Mouse (Mus musculus): ENCODE data around the gene Gm10282.
A peak's percentile ranks its signal among the peaks of the same experiment; 100 is the strongest.

- TF ChIP-seq CTCF (IDR thresholded peaks at IDR 0.05; ENCODE audit: insufficient read depth, low read length) = peak; percentile 79
- no peak for TF ChIP-seq POLR2A (IDR thresholded peaks at IDR 0.05; ENCODE audit: borderline replicate concordance, extremely low read depth, low read depth, low read length)
Measured at GRCm38 (mm10) chr8:72272361-72272760, 32.7 kb downstream of the Gm10282 start.
